Mouse (Mus musculus) yolk sac, embryonic 10.5 days (tissue): ENCODE measurements around the gene Skint7.
"Not testable (repeated sequence)": the region's sequence is repeated elsewhere in the genome, so short reads cannot be mapped to it uniquely, and the experiment has no call there.

Source experiments
- DNase-seq: peaks from one replicate; pipeline ENCODE4 v3.0.0-alpha.2; 2017; ENCODE audit warnings: low spot score

Gene Skint7

GRCm38 (mm10) chr4:111972623-111973022 is at the start of gene Skint7:
Gene Skint7 (plus strand): TSS chr4:111972923.
- DNase-seq: no peak

DNA sequence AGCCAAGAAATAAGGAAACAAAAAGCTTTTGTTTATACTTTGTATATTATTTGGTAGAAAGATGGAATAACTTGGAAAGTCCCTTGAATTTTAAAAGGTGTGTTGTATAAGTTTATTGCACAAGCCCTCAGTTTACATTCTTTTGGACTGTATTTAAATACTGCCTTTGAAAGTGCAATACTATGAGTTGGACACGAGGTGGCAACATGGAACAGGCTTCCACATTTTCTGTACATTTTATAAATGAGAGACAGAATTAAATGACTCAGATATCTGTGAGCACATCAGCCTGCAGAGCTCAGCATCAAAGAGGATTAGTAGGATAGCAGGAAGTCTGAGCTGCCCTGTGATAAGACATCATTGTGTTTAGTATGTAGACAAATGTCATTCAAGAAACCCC is 11.4 kb upstream of the Skint7 start:
- DNase-seq: no peak

- DNase-seq: not testable (repeated sequence)
These were observed 9.5 kb upstream of the Skint7 start for GRCm38 (mm10) chr4:111963241-111963640.

DNA sequence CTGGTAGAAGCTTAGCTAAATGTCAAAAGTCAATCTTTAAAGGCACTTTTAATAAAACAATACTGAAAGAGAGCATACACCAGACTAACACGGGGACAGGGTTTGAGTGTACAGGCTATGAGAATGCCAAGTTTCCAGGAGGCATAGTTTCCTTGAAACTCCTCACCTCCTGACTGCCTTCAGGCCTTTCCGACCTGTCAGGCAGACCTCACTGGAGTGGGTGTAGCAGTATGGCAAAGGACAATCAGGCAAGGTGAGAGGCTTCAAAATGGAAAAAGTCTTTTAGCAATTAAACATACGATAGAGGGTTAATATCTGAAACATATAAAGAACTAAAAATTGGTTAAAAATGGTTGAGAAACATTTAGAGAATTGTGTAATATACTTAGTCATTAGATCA is 9.1 kb upstream of the Skint7 start:
- no peak for DNase-seq

DNA sequence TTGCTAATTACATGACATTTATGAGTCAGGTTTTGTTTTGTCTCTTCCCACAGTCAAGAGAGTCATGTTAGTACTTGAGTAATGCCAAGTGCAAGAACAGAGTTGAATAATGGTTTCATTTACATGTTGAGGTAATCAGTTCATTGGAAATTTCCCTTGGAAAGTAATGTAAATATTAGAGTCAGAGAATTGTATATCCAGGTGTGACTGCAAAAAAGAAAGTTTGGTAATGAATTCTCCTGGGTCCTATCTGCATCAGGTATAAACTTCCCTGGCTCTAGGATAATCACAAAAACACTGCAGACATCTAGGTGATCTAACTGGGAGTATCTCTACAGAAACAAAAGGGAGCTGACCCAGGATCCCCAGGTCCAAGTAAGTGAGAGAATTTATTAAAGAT is 33.2 kb downstream of the Skint7 start, which contains the start of gene Skint1:
Gene Skint1 (plus strand): TSS at position 301 of the 400 bp plus-strand sequence.
- DNase-seq: no peak
